Mouse (Mus musculus) heart, embryonic 14.5 days (tissue): ENCODE results near the gene U2surp. TPM values are rescaled to one million over a fixed set of nuclear protein-coding genes. Genes with fewer than 3 reads are reported as not detected.

Experiments used
- ATAC-seq: fragments of 200-750 bp; cut with Nextera tagmentation; 2 replicates; pipeline ENCODE4 v1.8.0; 2017; ENCODE audit warnings: low read depth, moderate TSS enrichment; ENCODE audit not compliant: insufficient number of reproducible peaks, insufficient read depth, low FRiP score
- H3K27ac ChIP-seq, 2 experiments: fragments of 200-500 bp in 1 of 2; fragments of 300-500 bp in 1 of 2; sonication (generic) in 1 of 2; replicated peaks in 1 of 2; 2 replicates each; pipeline ENCODE4 v1.5.1; 2012 to 2014; ENCODE audit warnings: low read depth in 2 of 2, low read length in 2 of 2, control low read depth in 1 of 2, mild to moderate bottlenecking in 1 of 2, mixed read lengths in 1 of 2; ENCODE audit not compliant: control insufficient read depth in 1 of 2, insufficient read depth in 1 of 2
- H3K27me3 ChIP-seq: fragments of 300-500 bp; sonication (generic); 2 replicates; pipeline ENCODE4 v1.6.1; 2014; ENCODE audit warnings: mild to moderate bottlenecking, low read length, control low read depth; ENCODE audit not compliant: control insufficient read depth, insufficient read depth
- H3K36me3 ChIP-seq: fragments of 300-500 bp; sonication (generic); 2 replicates; pipeline ENCODE4 v1.6.1; 2014; ENCODE audit warnings: mild to moderate bottlenecking, control low read depth, low read length, mixed read lengths; ENCODE audit not compliant: control insufficient read depth, insufficient read depth
- H3K4me1 ChIP-seq, 2 experiments: fragments of 200-500 bp in 1 of 2; fragments of 300-500 bp in 1 of 2; sonication (generic) in 1 of 2; 2 replicates each; pipeline ENCODE4 v1.6.1; 2012 to 2014; ENCODE audit warnings: low read length in 2 of 2, control low read depth in 1 of 2, mixed read lengths in 1 of 2; ENCODE audit not compliant: control insufficient read depth in 2 of 2, insufficient read depth in 2 of 2
- H3K4me2 ChIP-seq: fragments of 300-500 bp; sonication (generic); 2 replicates; pipeline ENCODE4 v1.6.1; 2014; ENCODE audit warnings: mild to moderate bottlenecking, low read length
- H3K4me3 ChIP-seq, 2 experiments: fragments of 200-500 bp in 1 of 2; fragments of 300-500 bp in 1 of 2; sonication (generic) in 1 of 2; 2 replicates each; pipeline ENCODE4 v1.5.1; 2012 to 2014; ENCODE audit warnings: low read length in 2 of 2, mild to moderate bottlenecking in 2 of 2, control low read depth in 1 of 2, low read depth in 1 of 2, moderate library complexity in 1 of 2; ENCODE audit not compliant: control insufficient read depth in 1 of 2, insufficient read depth in 1 of 2
- H3K9ac ChIP-seq: fragments of 300-500 bp; sonication (generic); 2 replicates; pipeline ENCODE4 v1.6.1; 2014; ENCODE audit warnings: mild to moderate bottlenecking, low read length
- H3K9me3 ChIP-seq: fragments of 300-500 bp; sonication (generic); 2 replicates; pipeline ENCODE4 v1.6.1; 2016; ENCODE audit warnings: low read length, control low read depth; ENCODE audit not compliant: control insufficient read depth
- WGBS: fragments of 180-500 bp; shearing (Covaris S2); extraction: QIAGEN DNeasy Blood & Tissue Kit; methylation state at CpG from one replicate; pipeline ENCODE4 v1.1.7; 2014; 5-methylcytosine and 5-hydroxymethylcytosine counted together
- polyA plus RNA-seq: library from polyadenylated mRNA; unstranded; fragments of >200 nt; fragmentation: Nextera tagmentation; extraction: Ambion mirVana; gene quantifications from 2 replicates; pipeline ENCODE4 v1.2.1, GENCODE M21; 2014

U2surp gene
- polyA plus RNA-seq, 1 experiment from 2014 or later = 77.6 TPM

DNA sequence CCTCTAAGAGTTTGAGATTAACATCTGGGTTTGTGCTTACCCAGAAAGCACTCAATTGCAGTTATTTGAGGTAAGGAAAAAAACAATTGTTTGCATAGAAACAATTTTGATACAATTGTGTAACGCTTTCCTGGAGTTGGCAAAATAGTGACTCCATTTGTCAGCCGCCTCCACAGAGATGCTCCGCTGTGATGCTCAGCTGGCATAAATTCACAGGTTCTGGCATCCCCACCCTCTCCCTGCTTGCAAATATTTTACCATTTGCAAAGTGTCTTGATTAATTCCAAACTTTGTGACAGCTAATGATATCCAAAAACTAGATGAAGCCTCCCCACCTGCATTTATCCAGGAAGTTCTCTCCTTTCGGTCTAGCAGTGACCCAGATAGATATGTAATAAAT, 99.7 kb downstream of the U2surp start:
- no peak overlapping the region for H3K4me2 ChIP-seq
- no peaks in the 10 kb centered on the region for H3K27me3 ChIP-seq
- H3K36me3 ChIP-seq = no peaks in the 10 kb centered on the region
- no peak overlapping the region for H3K4me3 ChIP-seq
- ATAC-seq = no peak
- 84% methylated on average over 4 of the region's 4 CpGs for whole genome bisulfite sequencing
- H3K9me3 ChIP-seq = no peaks in the 10 kb centered on the region
- H3K27ac ChIP-seq = no peak overlapping the region
- H3K9ac ChIP-seq = no peak overlapping the region
- peaks cover 0 to 7% of the 10 kb centered on the region in 2 experiments; a peak in 1 of 4 replicates for H3K4me1 ChIP-seq

DNA sequence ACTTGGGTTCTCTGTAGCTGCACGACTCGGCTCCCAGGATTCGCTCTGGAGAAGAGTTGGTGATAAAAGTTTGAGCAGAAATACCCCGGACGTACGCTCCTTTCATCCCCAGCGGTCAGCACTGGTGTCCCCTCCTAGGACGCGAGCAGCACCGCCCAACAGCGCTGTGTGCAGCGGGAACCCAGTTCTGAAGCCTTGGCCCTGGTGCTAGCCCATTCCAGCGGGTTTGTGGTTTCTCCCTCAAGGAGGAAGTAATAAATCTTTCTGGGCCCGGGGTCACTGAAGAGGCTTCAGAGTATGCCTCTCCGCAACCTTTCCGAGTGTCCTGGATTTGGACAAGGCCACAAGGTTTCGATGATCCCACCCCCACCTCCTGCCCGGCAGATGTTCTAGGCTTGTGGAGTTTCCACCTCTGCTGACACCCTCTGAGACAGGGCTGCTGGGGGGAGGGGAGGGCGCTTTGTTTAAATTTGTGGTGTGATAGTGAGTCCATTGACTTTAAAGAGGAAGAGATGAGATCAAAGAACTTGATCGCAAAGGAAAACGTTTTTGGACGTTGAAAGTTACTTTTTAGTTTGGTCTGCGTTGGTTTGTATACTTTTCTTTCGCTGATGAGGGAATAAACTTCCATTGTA, 104.1 kb downstream of the U2surp start:
- ATAC-seq = peak; percentile 16; the same call in 1 of the 2 replicates
- WGBS = under 1% methylated on average over 24 of the region's 24 CpGs
- H3K27me3 ChIP-seq = peaks cover 7% of the 10 kb centered on the region

More for the DNA sequence above, 104.1 kb downstream of the U2surp start:
- Histone ChIP-seq H3K9me3 (no peaks in the 10 kb centered on the region), H3K4me3 (peak overlapping the region; percentile 71 to 79), H3K36me3 (no peaks in the 10 kb centered on the region), H3K4me1 (peaks cover 4 to 16% of the 10 kb centered on the region in 2 experiments; a peak in 2 of 4 replicates), H3K27ac (peak overlapping the region in 1 of 2 experiments; percentile 47; a peak in 1 of 4 replicates), H3K9ac (peak overlapping the region; percentile 78), H3K4me2 (peak overlapping the region; percentile 99)

Other genes starting within 250 kb of the U2surp start
- gene Chst2, start 105.3 kb downstream of the U2surp start, polyA plus RNA-seq = 1.9 and 2.4 TPM in 2 replicates
- 0.82 and 0.91 TPM in 2 replicates for gene Paqr9, start 47.7 kb upstream of the U2surp start, polyA plus RNA-seq
- gene Pcolce2, start 125.6 kb upstream of the U2surp start, polyA plus RNA-seq = 0.13 and 0.22 TPM in 2 replicates
- gene Trpc1, start 238.4 kb upstream of the U2surp start, polyA plus RNA-seq = 2.9 and 3.7 TPM in 2 replicates